Comparison of ENCODE assay signal across 10 mouse cellular contexts in the genomic region with DNA sequence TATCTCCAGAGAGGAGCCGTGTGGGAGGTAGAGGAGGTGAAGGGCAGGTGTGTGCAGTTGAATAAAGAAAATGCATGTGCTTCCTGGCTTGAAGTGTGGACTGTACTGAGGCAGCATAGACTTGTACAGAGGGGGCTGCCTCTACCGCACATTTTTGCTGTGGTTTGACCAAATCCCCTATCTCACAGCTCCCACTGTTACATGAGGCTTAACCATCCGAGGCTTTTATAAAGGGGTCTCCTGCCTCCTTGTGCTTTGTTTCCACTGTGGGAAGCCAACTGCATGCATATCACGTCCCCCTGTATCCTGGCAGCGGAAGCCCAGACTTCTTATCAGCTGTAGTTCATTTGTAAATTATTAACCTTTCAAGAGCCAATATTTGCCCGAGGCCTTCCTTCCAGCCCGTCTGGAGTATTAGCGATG. TPM values are rescaled to one million over a fixed set of nuclear protein-coding genes. Genes with fewer than 3 reads are reported as not detected.
DNase-seq lines count a peak whose midpoint lies in the region; ATAC-seq and TF ChIP-seq lines count a peak whose summit lies in the region.
"Had no signal": no experiment of that assay in that cellular context is flagged by ENCODE, and none has a peak within 500 bp of the region (broad histone marks: within the 10 kb centered on the region; RNA-seq: fewer than 3 reads in every experiment).

No protein-coding gene starts in this region.

- H3K36me3 ChIP-seq in embryonic facial prominence, embryonic 13.5 days, result no peaks in the 10 kb centered on the region
- H3K36me3 ChIP-seq in embryonic facial prominence, embryonic 10.5 days (replicated peaks), result no peaks in the 10 kb centered on the region
- H3K36me3 ChIP-seq in limb, embryonic 10.5 days, result no peaks in the 10 kb centered on the region
- no peaks in the 10 kb centered on the region for H3K36me3 ChIP-seq in midbrain, embryonic 11.5 days (ENCODE audit: control insufficient read depth, insufficient read depth, low read length)

- TF ChIP-seq CTCF in brain, embryonic 14.5 days (IDR thresholded peaks at IDR 0.05; ENCODE audit: borderline replicate concordance, extremely low read depth, insufficient read depth, insufficient read length), result no peak

- peaks cover 13% of the 10 kb centered on the region; the same call in 1 of the 2 replicates for H3K27me3 ChIP-seq in embryonic facial prominence, embryonic 13.5 days
- H3K27me3 ChIP-seq in embryonic facial prominence, embryonic 10.5 days (replicated peaks; ENCODE audit: low read depth, poor library complexity, severe bottlenecking), result 0 out of 2 replicates have a peak, but pooled peaks cover 19% of the 10 kb centered on the region
- H3K27me3 ChIP-seq in limb, embryonic 10.5 days (ENCODE audit: low read depth, poor library complexity, severe bottlenecking), result 0 out of 2 replicates have a peak, but pooled peaks cover 7% of the 10 kb centered on the region
- H3K27me3 ChIP-seq in midbrain, embryonic 11.5 days (ENCODE audit: control insufficient read depth, insufficient read depth, low read length), result no peaks in the 10 kb centered on the region

- no peak for TF ChIP-seq POLR2A in brain, embryonic 14.5 days (IDR thresholded peaks at IDR 0.05; ENCODE audit: borderline replicate concordance, extremely low read depth, insufficient read depth, insufficient read length, poor library complexity, severe bottlenecking)

- DNase-seq in embryonic facial prominence, embryonic 10.5 days (ENCODE audit: low spot score), result no peak
- DNase-seq in brain, embryonic 14.5 days (ENCODE audit: low read depth), result peak; percentile 83
- no peak for DNase-seq in limb, embryonic 10.5 days (ENCODE audit: low spot score)
- no peak for DNase-seq in midbrain, embryonic 11.5 days (ENCODE audit: low spot score, missing footprints)
- DNase-seq in gastrocnemius, adult 8-10 months (ENCODE audit: low spot score in 2 of 2), result no peak
- DNase-seq in urinary bladder, postnatal 25 days (ENCODE audit: low spot score), result no peak
- DNase-seq in testis, postnatal 14 days (ENCODE audit: low spot score), result no peak
- DNase-seq: heart, postnatal 10 days had no signal

- no peak overlapping the region for H3K4me3 ChIP-seq in embryonic facial prominence, embryonic 13.5 days
- H3K4me3 ChIP-seq in embryonic facial prominence, embryonic 10.5 days, result no peak overlapping the region
- no peak overlapping the region for H3K4me3 ChIP-seq in limb, embryonic 10.5 days
- no peak overlapping the region for H3K4me3 ChIP-seq in midbrain, embryonic 11.5 days (ENCODE audit: low read depth, low read length)

- 51% methylated on average over 8 of the region's 8 CpGs for WGBS in embryonic facial prominence, embryonic 13.5 days
- WGBS in embryonic facial prominence, embryonic 10.5 days, result 63% methylated on average over 8 of the region's 8 CpGs
- WGBS in limb, embryonic 10.5 days, result 74% methylated on average over 8 of the region's 8 CpGs
- WGBS in midbrain, embryonic 11.5 days, result 70% methylated on average over 8 of the region's 8 CpGs

- H3K4me1 ChIP-seq in embryonic facial prominence, embryonic 13.5 days, result peaks cover 27% of the 10 kb centered on the region
- H3K4me1 ChIP-seq in embryonic facial prominence, embryonic 10.5 days, result peaks cover 21% of the 10 kb centered on the region
- peaks cover 23% of the 10 kb centered on the region for H3K4me1 ChIP-seq in limb, embryonic 10.5 days
- H3K4me1 ChIP-seq in midbrain, embryonic 11.5 days (ENCODE audit: control insufficient read depth, insufficient read depth, low read length), result 0 out of 2 replicates have a peak, but pooled peaks cover 2% of the 10 kb centered on the region

- H3K9ac ChIP-seq in embryonic facial prominence, embryonic 13.5 days, result 0 out of 2 replicates have a peak overlapping the region, but pooled peaks have one; percentile 36
- H3K9ac ChIP-seq in midbrain, embryonic 11.5 days (ENCODE audit: low read length), result no peak overlapping the region

- no peaks in the 10 kb centered on the region for H3K9me3 ChIP-seq in embryonic facial prominence, embryonic 13.5 days
- H3K9me3 ChIP-seq in embryonic facial prominence, embryonic 10.5 days, result no peaks in the 10 kb centered on the region
- no peaks in the 10 kb centered on the region for H3K9me3 ChIP-seq in limb, embryonic 10.5 days (replicated peaks)
- no peaks in the 10 kb centered on the region for H3K9me3 ChIP-seq in midbrain, embryonic 11.5 days (ENCODE audit: control insufficient read depth, low read length)

- H3K27ac ChIP-seq in embryonic facial prominence, embryonic 13.5 days, result no peak overlapping the region
- no peak overlapping the region for H3K27ac ChIP-seq in embryonic facial prominence, embryonic 10.5 days (replicated peaks)
- H3K27ac ChIP-seq in limb, embryonic 10.5 days, result peak overlapping the region; percentile 54
- H3K27ac ChIP-seq in midbrain, embryonic 11.5 days (ENCODE audit: low read depth, low read length), result peak overlapping the region; percentile 15; the same call in 1 of the 2 replicates

- ATAC-seq in embryonic facial prominence, embryonic 13.5 days (ENCODE audit: insufficient number of reproducible peaks, insufficient read depth, low FRiP score, low TSS enrichment, low read depth), result no peak
- peak; percentile 62 for ATAC-seq in midbrain, embryonic 11.5 days (ENCODE audit: low FRiP score)

- no peak overlapping the region for H3K4me2 ChIP-seq in embryonic facial prominence, embryonic 13.5 days
- H3K4me2 ChIP-seq in midbrain, embryonic 11.5 days, result no peak overlapping the region

RNA-seq across cellular contexts. Expression of a gene that starts 53.6 kb away (rescaled TPM):
- 22.9 and 23.7 TPM in 2 replicates for polyA plus RNA-seq in embryonic facial prominence, embryonic 13.5 days (2015; fragmentation: Nextera tagmentation; extraction: Ambion mirVana)
- 15.6 and 17.5 TPM in 2 replicates for polyA plus RNA-seq in embryonic facial prominence, embryonic 10.5 days (2016; fragmentation: Nextera tagmentation; extraction: Ambion mirVana)
- 40.8 and 47.3 TPM in 2 replicates for polyA plus RNA-seq in brain, embryonic 14.5 days (2012; rRNA removed)
- polyA plus RNA-seq in limb, embryonic 10.5 days (2016; fragmentation: Nextera tagmentation; extraction: Ambion mirVana), result 8.2 and 13.2 TPM in 2 replicates
- 17.1 and 20.1 TPM in 2 replicates for polyA plus RNA-seq in midbrain, embryonic 11.5 days (2014; fragmentation: Nextera tagmentation; extraction: Ambion mirVana)
- under 1 TPM in 2 of 4 experiments, not detected in 2; 0.19 to 0.27 TPM for total RNA-seq in gastrocnemius, adult 8-10 months (2022)
- total RNA-seq: MEL had no signal

Comparison
In these comparisons a context has a peak if more than half of its experiments do, and no peak if none do; other contexts are left out.
1. H3K27ac ChIP-seq: peak in limb, embryonic 10.5 days (single experiment) and midbrain, embryonic 11.5 days (single experiment); none in embryonic facial prominence, embryonic 13.5 days (single experiment) and embryonic facial prominence, embryonic 10.5 days (single experiment).